Mouse (Mus musculus) ES-Bruce4 (cell line): Measurements from ENCODE around the gene Cnot3.

Experiments
- CTCF ChIP-seq: IDR thresholded peaks from one replicate; pipeline ENCODE4 v1.8.1; 2011; ENCODE audit warnings: low read depth, low read length
- EP300 ChIP-seq: IDR thresholded peaks from 2 replicates; pipeline ENCODE4 v1.6.1; 2011; ENCODE audit warnings: low read depth, low read length; ENCODE audit not compliant: insufficient read depth
- POLR2A ChIP-seq: IDR thresholded peaks from one replicate; pipeline ENCODE4 v1.8.1; 2011; ENCODE audit warnings: low read length; ENCODE audit not compliant: insufficient read depth

GRCm38 (mm10) chr7:3693809-3694075 is 48.7 kb downstream of the Cnot3 start:
- TF ChIP-seq CTCF (no peak), POLR2A (no peak), EP300 (no peak)
